ENCODE assay signal across 27 mouse cellular contexts in the genomic region with DNA sequence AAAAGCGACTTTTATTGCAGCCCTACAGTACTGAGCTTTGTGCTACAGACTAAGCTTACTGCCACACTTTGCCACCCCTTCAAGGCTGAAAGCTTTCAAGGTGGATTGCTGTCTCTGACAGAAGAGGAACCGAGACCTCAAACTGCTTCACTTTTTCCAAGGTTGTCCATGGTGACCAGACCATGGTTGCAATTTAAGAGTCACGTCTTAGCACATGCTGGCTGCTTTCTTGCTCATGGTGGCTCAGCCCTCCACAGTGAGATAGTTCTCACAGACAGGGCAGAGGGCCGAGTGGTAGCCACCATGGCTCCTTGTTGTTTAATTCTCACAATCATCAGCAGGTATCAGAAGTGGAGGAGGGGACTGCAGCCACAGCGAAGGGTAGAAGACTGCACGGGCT. TPM values are rescaled to one million over a fixed set of nuclear protein-coding genes. Genes with fewer than 3 reads are reported as not detected.
DNase-seq lines count a peak whose midpoint lies in the region; ATAC-seq and TF ChIP-seq lines count a peak whose summit lies in the region.
"Had no signal": no experiment of that assay in that cellular context is flagged by ENCODE, and none has a peak within 500 bp of the region (broad histone marks: within the 10 kb centered on the region; RNA-seq: fewer than 3 reads in every experiment).

No protein-coding gene starts in this region.

- no peaks in the 10 kb centered on the region for H3K36me3 ChIP-seq in forebrain, embryonic 10.5 days (replicated peaks)
- H3K36me3 ChIP-seq in forebrain, embryonic 13.5 days (ENCODE audit: poor library complexity, severe bottlenecking), result no peaks in the 10 kb centered on the region
- H3K36me3 ChIP-seq in midbrain, embryonic 11.5 days (ENCODE audit: control insufficient read depth, insufficient read depth, low read length), result no peaks in the 10 kb centered on the region
- no peaks in the 10 kb centered on the region for H3K36me3 ChIP-seq in midbrain, embryonic 16.5 days (ENCODE audit: control insufficient read depth, insufficient read depth, low read length)
- H3K36me3 ChIP-seq: G1E; hindbrain, embryonic 12.5 days; limb, embryonic 12.5 days; midbrain, embryonic 13.5 days; neural tube, embryonic 12.5 days had no signal

- H3K4me1 ChIP-seq in forebrain, embryonic 10.5 days, result peaks cover 31% of the 10 kb centered on the region
- peaks cover 4% of the 10 kb centered on the region; the same call in 1 of the 2 replicates for H3K4me1 ChIP-seq in forebrain, embryonic 13.5 days
- 0 out of 2 replicates have a peak, but pooled peaks cover 3% of the 10 kb centered on the region for H3K4me1 ChIP-seq in midbrain, embryonic 11.5 days (ENCODE audit: control insufficient read depth, insufficient read depth, low read length)
- H3K4me1 ChIP-seq in midbrain, embryonic 16.5 days (ENCODE audit: control insufficient read depth, insufficient read depth, low read length), result no peaks in the 10 kb centered on the region
- H3K4me1 ChIP-seq in bone marrow, adult 2 months (ENCODE audit: control insufficient read depth, insufficient read depth, low read length), result peaks cover 8% of the 10 kb centered on the region
- H3K4me1 ChIP-seq: limb, embryonic 12.5 days; neural tube, embryonic 12.5 days had no signal

- peaks cover 10% of the 10 kb centered on the region; the same call in 1 of the 2 replicates for H3K27me3 ChIP-seq in forebrain, embryonic 10.5 days (ENCODE audit: poor library complexity, severe bottlenecking)
- H3K27me3 ChIP-seq in forebrain, embryonic 13.5 days, result 0 out of 2 replicates have a peak, but pooled peaks cover 3% of the 10 kb centered on the region
- H3K27me3 ChIP-seq in midbrain, embryonic 11.5 days (ENCODE audit: control insufficient read depth, insufficient read depth, low read length), result no peaks in the 10 kb centered on the region
- no peaks in the 10 kb centered on the region for H3K27me3 ChIP-seq in midbrain, embryonic 16.5 days (ENCODE audit: control insufficient read depth, insufficient read depth, low read depth, low read length)
- H3K27me3 ChIP-seq: midbrain, embryonic 13.5 days; neural tube, embryonic 12.5 days had no signal

- no peak overlapping the region for H3K4me2 ChIP-seq in forebrain, embryonic 13.5 days
- no peak overlapping the region for H3K4me2 ChIP-seq in midbrain, embryonic 11.5 days
- H3K4me2 ChIP-seq in midbrain, embryonic 16.5 days (ENCODE audit: low read length), result no peak overlapping the region
- H3K4me2 ChIP-seq: heart, embryonic 11.5 days; hindbrain, embryonic 12.5 days; limb, embryonic 12.5 days; liver, embryonic 11.5 days; midbrain, embryonic 13.5 days; neural tube, embryonic 12.5 days had no signal

- 0 out of 2 replicates have a peak overlapping the region, but pooled peaks have one; percentile 44 for H3K27ac ChIP-seq in forebrain, embryonic 10.5 days
- no peak overlapping the region for H3K27ac ChIP-seq in forebrain, embryonic 13.5 days
- no peak overlapping the region for H3K27ac ChIP-seq in midbrain, embryonic 11.5 days (ENCODE audit: low read depth, low read length)
- no peak overlapping the region for H3K27ac ChIP-seq in midbrain, embryonic 16.5 days (ENCODE audit: low read length)
- H3K27ac ChIP-seq in bone marrow, adult 2 months (ENCODE audit: control insufficient read depth, insufficient read depth, low read depth, low read length, poor library complexity), result peak overlapping the region; percentile 77
- H3K27ac ChIP-seq: gastrocnemius, adult 2 months; hindbrain, embryonic 12.5 days; limb, embryonic 12.5 days; midbrain, embryonic 13.5 days; neural tube, embryonic 12.5 days had no signal

- DNase-seq in forebrain, embryonic 10.5 days (ENCODE audit: extremely low spot score, low spot score), result no peak
- DNase-seq in midbrain, embryonic 11.5 days (ENCODE audit: low spot score, missing footprints), result peak; percentile 23
- no peak for DNase-seq in adrenal gland, adult 18-20 months (ENCODE audit: low spot score in 2 of 2)
- no peak for DNase-seq in frontal cortex, postnatal 14 days (ENCODE audit: low spot score in 2 of 2)
- DNase-seq: adrenal gland, adult 8-10 months; cerebellum, adult 2 months; cerebellum, postnatal 36 days; embryo, embryonic 11 days; gastrocnemius, adult 2 months; heart, postnatal 10 days; kidney, adult 11 months; layer of hippocampus, postnatal 36 days; liver, postnatal 0 days; retina, postnatal 1 day; thymus, postnatal 4 days had no signal

- ATAC-seq in forebrain, embryonic 13.5 days, result no peak
- ATAC-seq in midbrain, embryonic 11.5 days (ENCODE audit: low FRiP score), result no peak
- ATAC-seq in midbrain, embryonic 16.5 days, result no peak
- peak; percentile 27; the same call in 1 of the 2 replicates for ATAC-seq in monocyte, adult 5-6 weeks (replicated peaks; ENCODE audit: insufficient number of reproducible peaks, low FRiP score, low TSS enrichment, poor library complexity, severe bottlenecking)
- ATAC-seq: liver, postnatal 0 days; lung, postnatal 0 days; midbrain, embryonic 13.5 days had no signal

- no peaks in the 10 kb centered on the region for H3K9me3 ChIP-seq in forebrain, embryonic 10.5 days
- no peaks in the 10 kb centered on the region for H3K9me3 ChIP-seq in forebrain, embryonic 13.5 days (replicated peaks)
- no peaks in the 10 kb centered on the region for H3K9me3 ChIP-seq in midbrain, embryonic 11.5 days (ENCODE audit: control insufficient read depth, low read length)
- H3K9me3 ChIP-seq in midbrain, embryonic 16.5 days (replicated peaks; ENCODE audit: control insufficient read depth, low read length, poor library complexity, severe bottlenecking), result no peaks in the 10 kb centered on the region; the same call in 1 of the 2 replicates
- H3K9me3 ChIP-seq: G1E; hindbrain, embryonic 12.5 days; limb, embryonic 12.5 days; midbrain, embryonic 13.5 days; neural tube, embryonic 12.5 days had no signal

- 81% methylated on average over 6 of the region's 6 CpGs for WGBS in forebrain, embryonic 10.5 days
- 80% methylated on average over 6 of the region's 6 CpGs for WGBS in forebrain, embryonic 13.5 days
- WGBS in midbrain, embryonic 11.5 days, result 80% methylated on average over 6 of the region's 6 CpGs
- 82% methylated on average over 6 of the region's 6 CpGs for WGBS in midbrain, embryonic 16.5 days
- 50% methylated on average over 6 of the region's 6 CpGs for WGBS in bone marrow, adult 2 months

- no peak for TF ChIP-seq CTCF in bone marrow, adult 2 months (IDR thresholded peaks at IDR 0.05; ENCODE audit: control insufficient read depth, insufficient read depth, low read length)

- no peak overlapping the region for H3K4me3 ChIP-seq in forebrain, embryonic 10.5 days
- no peak overlapping the region for H3K4me3 ChIP-seq in forebrain, embryonic 13.5 days
- H3K4me3 ChIP-seq in midbrain, embryonic 11.5 days (ENCODE audit: low read depth, low read length), result no peak overlapping the region
- H3K4me3 ChIP-seq in midbrain, embryonic 16.5 days (ENCODE audit: low read depth, low read length), result no peak overlapping the region
- no peak overlapping the region for H3K4me3 ChIP-seq in bone marrow, adult 2 months (replicated peaks; ENCODE audit: control insufficient read depth, low read depth, low read length)
- H3K4me3 ChIP-seq: gastrocnemius, adult 2 months; hindbrain, embryonic 12.5 days; limb, embryonic 12.5 days; midbrain, embryonic 13.5 days; neural tube, embryonic 12.5 days had no signal

- TF ChIP-seq POLR2A in bone marrow, adult 2 months (IDR thresholded peaks at IDR 0.05; ENCODE audit: borderline replicate concordance, control insufficient read depth, low read depth, low read length), result no peak

- no peak overlapping the region for H3K9ac ChIP-seq in forebrain, embryonic 13.5 days
- H3K9ac ChIP-seq in midbrain, embryonic 11.5 days (ENCODE audit: low read length), result no peak overlapping the region
- H3K9ac ChIP-seq in midbrain, embryonic 16.5 days (ENCODE audit: low read depth, low read length), result no peak overlapping the region
- H3K9ac ChIP-seq: hindbrain, embryonic 12.5 days; limb, embryonic 12.5 days; liver, postnatal 0 days; midbrain, embryonic 13.5 days; neural tube, embryonic 12.5 days had no signal

RNA-seq across cellular contexts. Expression of gene Grb7, which starts 24.6 kb away (rescaled TPM):
- polyA plus RNA-seq in forebrain, embryonic 10.5 days (2016; fragmentation: Nextera tagmentation; extraction: Ambion mirVana), result 4.1 and 5.6 TPM in 2 replicates
- polyA plus RNA-seq in forebrain, embryonic 13.5 days (2015; fragmentation: Nextera tagmentation; extraction: Ambion mirVana), result 0.21 and 0.35 TPM in 2 replicates
- polyA plus RNA-seq in midbrain, embryonic 11.5 days (2014; fragmentation: Nextera tagmentation; extraction: Ambion mirVana), result 0.60 and 1.0 TPM in 2 replicates
- 0.42 and 0.82 TPM in 2 replicates for polyA plus RNA-seq in midbrain, embryonic 16.5 days (2015; fragmentation: Nextera tagmentation; extraction: Ambion mirVana)
- 0.85 TPM in 1 of 2 replicates, not detected in the other for polyA plus RNA-seq in bone marrow, adult 2 months (2011; ENCODE audit: insufficient read depth, insufficient read length, low replicate concordance, missing spikeins)
- total RNA-seq in monocyte, adult 5-6 weeks (2017), result 0.76 TPM in 1 of 3 replicates, not detected in the others
- under 1 TPM; 0.30 to 0.61 TPM for total RNA-seq in adrenal gland, adult 18-20 months (2021)
- total RNA-seq: G1E; gastrocnemius, adult 2 months; heart, postnatal 10 days had no signal
- polyA plus RNA-seq: G1E had no signal

RNA-seq across cellular contexts. Expression of gene Mien1, which starts 32.0 kb away (rescaled TPM):
- polyA plus RNA-seq in forebrain, embryonic 10.5 days (2016; fragmentation: Nextera tagmentation; extraction: Ambion mirVana), result 91.2 and 94.3 TPM in 2 replicates
- 208 and 237 TPM in 2 replicates for polyA plus RNA-seq in forebrain, embryonic 13.5 days (2015; fragmentation: Nextera tagmentation; extraction: Ambion mirVana)
- polyA plus RNA-seq in midbrain, embryonic 11.5 days (2014; fragmentation: Nextera tagmentation; extraction: Ambion mirVana), result 145 and 158 TPM in 2 replicates
- 252 TPM in 2 replicates for polyA plus RNA-seq in midbrain, embryonic 16.5 days (2015; fragmentation: Nextera tagmentation; extraction: Ambion mirVana)
- 25.3 and 33.9 TPM in 2 replicates for polyA plus RNA-seq in bone marrow, adult 2 months (2011; ENCODE audit: insufficient read depth, insufficient read length, low replicate concordance, missing spikeins)
- 37.7 to 75.9 TPM (median 57.5 TPM) in 3 replicates for total RNA-seq in monocyte, adult 5-6 weeks (2017)
- 10 to 100 TPM; 89.5 to 94.5 TPM for total RNA-seq in adrenal gland, adult 18-20 months (2021)

RNA-seq across cellular contexts. Expression of gene Erbb2, which starts 58.5 kb away (rescaled TPM):
- polyA plus RNA-seq in forebrain, embryonic 10.5 days (2016; fragmentation: Nextera tagmentation; extraction: Ambion mirVana), result 18.9 and 21.9 TPM in 2 replicates
- polyA plus RNA-seq in forebrain, embryonic 13.5 days (2015; fragmentation: Nextera tagmentation; extraction: Ambion mirVana), result 6.7 and 7.4 TPM in 2 replicates
- 14.8 TPM in 2 replicates for polyA plus RNA-seq in midbrain, embryonic 11.5 days (2014; fragmentation: Nextera tagmentation; extraction: Ambion mirVana)
- 5.2 and 5.7 TPM in 2 replicates for polyA plus RNA-seq in midbrain, embryonic 16.5 days (2015; fragmentation: Nextera tagmentation; extraction: Ambion mirVana)
- 0.97 and 2.4 TPM in 2 replicates for polyA plus RNA-seq in bone marrow, adult 2 months (2011; ENCODE audit: insufficient read depth, insufficient read length, low replicate concordance, missing spikeins)
- total RNA-seq in monocyte, adult 5-6 weeks (2017), result 0.57 TPM in 1 of 3 replicates, not detected in the others
- total RNA-seq in adrenal gland, adult 18-20 months (2021), result 1 to 10 TPM; 2.5 to 3.4 TPM
- polyA plus RNA-seq: G1E had no signal

Comparison
In these comparisons a context has a peak if more than half of its experiments do, and no peak if none do; other contexts are left out.
1. H3K27ac ChIP-seq: peak in forebrain, embryonic 10.5 days (single experiment) and bone marrow, adult 2 months (single experiment); none in forebrain, embryonic 13.5 days (single experiment), midbrain, embryonic 11.5 days (single experiment) and midbrain, embryonic 16.5 days (single experiment).